Mouse (Mus musculus): ENCODE results near the gene Zcchc8.

Gene Zcchc8

DNA sequence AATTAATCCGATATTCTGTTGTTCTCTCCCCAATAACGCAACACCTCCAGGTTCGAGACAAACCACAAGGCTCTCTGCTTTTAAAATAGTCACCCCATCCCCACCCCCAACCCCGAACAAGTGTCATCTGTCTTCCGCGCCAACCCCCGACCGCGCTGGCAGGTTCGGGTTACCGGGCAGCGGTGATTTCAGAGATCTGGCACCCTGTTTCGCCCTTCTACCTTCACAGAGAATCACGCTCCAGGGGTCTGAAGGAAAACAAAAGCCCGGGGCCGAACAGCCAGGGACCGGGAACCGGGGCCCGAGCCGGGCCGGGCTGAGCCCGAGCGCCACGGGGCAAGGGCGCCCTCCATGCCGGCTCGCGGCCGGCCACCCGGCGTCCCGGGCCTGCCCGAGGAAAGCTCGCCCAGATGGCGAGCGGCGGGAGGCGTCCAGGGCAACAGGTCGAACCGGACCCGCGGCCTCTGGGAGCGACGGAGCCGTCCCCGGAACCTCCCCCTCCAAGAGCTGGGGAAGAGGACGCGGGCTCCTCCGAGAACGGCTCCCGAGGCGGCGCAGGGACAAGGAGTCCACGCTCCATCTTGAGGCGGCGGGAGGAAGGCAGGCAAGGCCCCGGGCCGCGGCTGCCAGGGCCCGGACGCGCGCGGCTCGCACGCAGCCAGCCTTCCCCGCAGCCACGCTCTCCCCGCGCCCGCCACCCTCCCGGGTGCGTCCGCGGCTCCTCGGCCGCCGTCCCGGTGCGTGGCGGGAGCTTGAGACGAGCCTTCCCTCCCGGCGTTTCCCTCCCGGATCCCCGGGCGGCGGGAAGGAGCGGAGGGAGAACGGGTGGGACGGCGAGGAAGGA is 37.3 kb downstream of the Zcchc8 start:
- peak; percentile 74 for DNase-seq (ENCODE audit: low spot score)

DNA sequence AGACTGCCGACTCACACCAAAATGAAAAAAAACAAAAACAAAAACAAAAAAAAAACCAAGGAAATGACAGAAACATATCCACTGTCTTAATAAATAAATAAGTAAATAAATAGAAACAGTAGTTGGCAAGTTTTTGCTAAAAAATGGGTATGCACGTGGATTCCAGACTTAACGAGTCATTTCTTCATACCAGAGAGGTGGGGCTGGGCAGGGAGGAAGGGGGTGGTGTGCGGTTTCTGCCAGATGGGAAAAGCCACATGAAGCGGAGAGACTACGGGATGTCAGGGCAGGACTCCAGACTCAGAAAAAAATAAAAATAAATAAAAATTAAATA is 37.9 kb downstream of the Zcchc8 start:
- no peak for DNase-seq (ENCODE audit: low spot score)

DNA sequence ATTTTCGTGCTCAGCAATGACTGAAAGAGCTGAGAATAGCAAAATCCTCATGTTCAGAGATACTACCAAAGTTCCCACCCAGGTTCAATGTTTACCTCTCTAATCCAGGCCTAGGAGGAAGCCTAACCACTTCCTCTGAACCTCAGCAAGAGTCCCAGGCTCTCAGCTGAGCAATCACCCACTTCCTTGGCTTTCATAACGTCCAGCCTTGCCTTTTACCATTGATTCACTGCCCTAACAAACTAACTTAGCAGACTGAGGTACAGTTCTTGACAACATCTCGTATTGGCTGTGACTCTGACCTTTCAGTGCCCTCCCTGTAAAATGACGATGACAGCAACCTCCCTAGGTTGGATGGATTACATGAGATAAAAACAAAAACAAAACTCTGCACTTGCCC is 38.5 kb downstream of the Zcchc8 start:
- DNase-seq (ENCODE audit: low spot score) = no peak

DNA sequence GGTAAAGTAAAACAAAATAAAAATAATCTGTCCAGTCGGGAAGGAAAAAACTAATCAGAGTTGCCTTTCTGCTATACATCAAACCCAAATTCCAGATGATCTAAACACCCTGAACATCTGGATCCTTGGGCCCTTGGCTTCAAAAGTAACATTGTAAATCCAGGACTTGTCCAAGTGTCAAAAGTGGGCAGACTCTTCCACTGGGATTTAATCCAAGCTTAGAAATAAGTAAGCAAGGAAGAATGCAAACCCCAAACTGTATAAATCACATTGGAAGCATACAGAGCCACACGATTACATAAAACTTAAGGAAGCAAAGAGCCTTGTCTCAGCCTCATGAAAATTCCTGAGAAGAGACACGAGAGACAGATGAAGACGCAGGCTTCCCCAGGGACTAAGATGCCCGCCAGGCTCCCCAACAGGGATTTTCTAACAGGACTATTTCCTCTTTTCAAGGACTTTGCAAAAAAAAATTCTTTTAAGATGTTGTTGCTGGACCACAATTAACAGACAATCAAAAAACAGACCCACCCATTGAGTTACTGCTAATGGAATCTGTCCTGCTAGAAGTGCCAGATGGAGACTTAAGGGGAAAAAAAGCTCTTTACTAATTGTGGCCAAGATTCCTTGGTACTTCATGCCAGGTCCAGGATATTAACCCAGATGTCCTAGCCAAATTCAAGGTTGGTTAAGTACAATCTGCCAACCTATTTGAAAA is 41.2 kb downstream of the Zcchc8 start:
- no peak for DNase-seq (ENCODE audit: low spot score)

DNA sequence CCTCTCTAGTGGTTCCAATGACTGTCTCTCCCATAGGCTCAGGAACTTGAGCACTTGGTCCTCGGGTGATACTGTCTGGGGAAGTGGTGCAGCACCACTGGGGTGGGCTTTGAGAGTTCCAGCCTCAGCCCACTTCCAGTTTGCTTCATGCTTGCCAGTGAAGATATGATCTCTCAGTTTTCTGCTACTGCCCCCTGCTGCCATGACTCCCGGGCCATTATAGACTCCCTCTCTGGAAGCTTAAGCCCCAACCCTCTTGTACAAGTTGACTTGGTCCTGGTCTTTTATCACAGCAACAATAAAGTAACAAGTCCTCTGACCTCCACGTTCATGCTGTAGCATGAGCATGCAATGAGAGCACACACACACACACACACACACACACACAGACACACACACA is 41.8 kb downstream of the Zcchc8 start:
- DNase-seq (ENCODE audit: low spot score) = no peak

DNA sequence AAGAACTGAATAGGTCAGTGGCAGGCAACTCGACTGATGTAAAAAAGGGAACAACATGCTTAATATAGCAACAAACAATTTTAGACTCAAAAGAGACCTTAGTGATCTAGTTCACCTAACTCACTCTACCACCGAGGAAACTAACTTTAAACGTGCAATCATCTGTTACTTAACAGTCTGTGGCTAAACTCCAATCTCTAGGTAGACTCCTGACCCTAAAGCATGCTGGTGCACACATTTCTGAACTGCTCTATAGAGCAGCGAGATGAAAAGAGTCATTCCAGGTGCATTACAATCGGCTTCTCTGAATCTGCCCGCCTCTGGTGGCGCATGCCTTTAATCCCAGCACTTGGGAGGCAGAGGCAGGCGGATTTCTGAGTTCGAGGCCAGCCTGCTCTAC is 45.2 kb downstream of the Zcchc8 start:
- no peak for DNase-seq (ENCODE audit: low spot score)

DNA sequence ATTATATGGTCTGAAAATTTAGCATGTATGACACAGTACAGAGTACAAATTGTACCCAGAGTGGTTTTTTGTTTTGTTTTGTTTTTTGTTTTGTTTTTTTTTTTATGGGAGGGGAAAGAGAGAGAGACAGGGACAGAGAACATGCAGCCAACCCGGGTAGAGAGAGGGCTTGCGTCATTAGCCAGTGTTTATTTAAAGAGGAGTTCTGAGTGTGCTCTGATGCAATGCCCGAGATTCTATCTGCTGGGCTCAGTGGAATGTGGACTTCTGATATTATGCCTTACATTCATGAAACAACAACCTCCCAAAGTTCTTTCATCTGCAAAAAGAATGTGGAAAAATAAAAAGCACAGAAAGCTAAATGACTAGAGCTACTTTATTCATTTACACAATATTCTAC is 45.7 kb downstream of the Zcchc8 start:
- no peak for DNase-seq (ENCODE audit: low spot score)

DNA sequence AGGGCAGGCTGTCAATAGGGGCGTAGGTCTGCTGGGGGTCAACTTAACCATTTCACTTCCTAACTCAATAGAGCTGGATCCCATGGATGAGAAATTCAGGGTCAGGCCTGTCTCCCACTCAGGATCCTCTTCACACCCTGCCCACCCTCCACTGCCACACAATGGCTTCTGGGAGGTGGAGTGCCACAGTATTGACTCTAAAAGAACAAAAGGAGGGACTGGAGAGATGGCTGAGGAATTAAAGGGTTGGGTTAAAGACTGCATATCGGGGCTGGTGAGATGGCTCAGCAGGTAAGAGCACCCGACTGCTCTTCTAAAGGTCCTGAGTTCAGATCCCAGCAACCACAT is 49.5 kb downstream of the Zcchc8 start:
- DNase-seq (ENCODE audit: low spot score) = no peak

DNA sequence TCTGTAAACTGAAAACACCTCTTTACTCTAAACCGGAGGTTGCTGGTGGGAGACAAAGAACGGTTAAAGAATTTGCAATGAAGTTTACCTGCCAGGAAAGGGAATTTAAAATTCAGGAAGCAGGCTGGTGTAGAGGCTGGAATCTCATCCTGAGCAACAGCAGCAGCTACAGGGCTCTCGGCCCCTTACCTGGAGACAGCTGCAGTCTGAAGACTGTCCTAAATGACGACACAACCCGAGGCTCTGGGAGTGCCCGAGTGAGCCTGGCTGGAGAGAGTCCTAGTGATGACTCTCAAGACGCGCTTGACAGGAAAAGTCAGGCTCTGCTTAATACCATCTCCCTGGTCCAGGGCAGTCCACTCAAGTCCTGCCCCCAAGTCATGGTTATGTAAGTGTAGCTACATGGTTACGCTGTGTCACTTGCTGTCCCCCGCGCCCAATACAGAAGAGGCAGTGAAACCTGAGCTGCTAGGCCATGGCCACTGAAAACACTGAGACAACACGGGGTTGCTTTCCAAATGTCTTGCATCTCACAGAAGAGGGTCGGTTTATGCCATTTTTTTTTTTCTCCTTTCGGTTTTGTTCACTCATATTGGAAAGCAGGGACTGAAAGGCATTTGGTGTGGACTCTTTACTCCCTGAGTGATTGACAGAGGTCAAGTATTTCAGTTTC is 50.0 kb downstream of the Zcchc8 start:
- DNase-seq (ENCODE audit: low spot score) = no peak

DNA sequence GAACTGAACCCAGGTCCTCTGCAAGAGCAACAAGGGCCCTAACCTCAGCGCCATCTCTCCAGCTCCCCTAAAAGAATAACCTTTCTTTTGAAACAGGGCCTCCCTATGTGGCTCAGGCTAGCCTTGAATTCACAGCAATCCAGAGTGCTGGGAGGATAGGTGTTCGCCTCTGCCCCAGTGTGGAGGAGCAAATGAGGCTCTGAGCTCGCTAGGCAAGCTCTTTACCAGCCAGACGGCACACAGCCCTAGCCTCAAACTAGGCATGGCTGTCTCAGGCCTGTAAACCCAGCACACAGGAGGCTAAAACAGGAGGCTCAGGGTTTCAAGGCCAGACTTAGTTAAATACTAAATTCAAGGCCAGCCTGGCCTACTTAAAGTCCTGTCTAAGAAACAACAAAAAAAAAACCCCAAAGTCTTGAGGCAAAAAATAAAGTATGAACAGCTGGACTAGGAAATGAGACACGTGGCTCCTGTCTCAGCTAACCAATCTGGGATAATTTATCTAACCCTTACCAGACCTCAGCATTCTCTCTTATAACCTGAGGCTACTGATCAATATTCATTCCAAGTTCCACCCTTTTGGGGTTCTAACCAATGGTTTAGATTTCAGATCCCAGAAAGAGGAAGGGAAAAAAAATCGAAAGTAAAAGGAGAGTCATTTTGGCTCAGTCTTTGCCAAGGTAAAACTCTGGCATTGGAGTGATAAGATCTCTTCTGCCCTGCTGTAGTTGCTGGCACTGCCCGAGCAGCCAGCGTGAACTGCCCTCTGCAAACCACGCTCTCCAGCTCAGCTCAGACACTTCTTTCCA is 50.7 kb downstream of the Zcchc8 start:
- no peak for DNase-seq (ENCODE audit: low spot score)

DNA sequence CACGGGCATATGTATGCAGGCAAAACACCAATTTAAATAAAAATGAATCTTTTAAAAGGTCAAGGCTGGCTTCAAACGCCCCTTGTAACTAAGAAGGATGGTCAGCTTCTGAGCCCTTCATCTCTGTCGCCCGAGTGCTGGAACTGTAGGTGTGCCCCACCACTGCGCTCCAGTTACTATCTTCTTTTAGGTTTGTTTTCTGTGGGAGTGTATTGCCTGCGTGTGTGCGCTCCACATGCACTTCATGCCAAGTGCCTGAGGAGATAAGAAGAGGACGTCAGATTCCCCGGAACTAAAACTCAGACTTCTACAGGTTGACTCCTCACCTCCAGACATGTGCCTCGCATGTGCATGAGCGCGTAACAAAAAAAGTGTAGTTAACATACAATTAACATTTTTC is 53.0 kb downstream of the Zcchc8 start:
- DNase-seq (ENCODE audit: low spot score) = no peak

DNA sequence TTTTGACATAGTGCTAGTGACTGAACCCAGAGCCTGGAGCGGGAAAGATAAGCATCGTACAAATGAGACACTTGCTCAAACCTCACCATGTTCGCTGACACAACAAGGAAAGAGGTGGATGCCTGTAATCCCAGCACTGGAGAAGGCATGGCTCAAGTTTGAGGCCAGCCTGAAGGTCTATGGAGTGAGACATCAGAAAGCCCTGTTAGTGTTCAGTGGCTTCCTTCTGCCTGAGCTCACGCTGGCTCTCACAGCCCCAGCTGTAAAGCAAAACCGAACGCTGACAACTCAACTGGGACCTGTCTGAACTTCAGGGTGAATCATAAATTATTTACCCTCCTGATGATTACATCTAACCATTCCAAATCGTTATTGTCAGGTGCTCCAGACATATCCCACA is 54.9 kb downstream of the Zcchc8 start:
- DNase-seq (ENCODE audit: low spot score) = no peak

DNA sequence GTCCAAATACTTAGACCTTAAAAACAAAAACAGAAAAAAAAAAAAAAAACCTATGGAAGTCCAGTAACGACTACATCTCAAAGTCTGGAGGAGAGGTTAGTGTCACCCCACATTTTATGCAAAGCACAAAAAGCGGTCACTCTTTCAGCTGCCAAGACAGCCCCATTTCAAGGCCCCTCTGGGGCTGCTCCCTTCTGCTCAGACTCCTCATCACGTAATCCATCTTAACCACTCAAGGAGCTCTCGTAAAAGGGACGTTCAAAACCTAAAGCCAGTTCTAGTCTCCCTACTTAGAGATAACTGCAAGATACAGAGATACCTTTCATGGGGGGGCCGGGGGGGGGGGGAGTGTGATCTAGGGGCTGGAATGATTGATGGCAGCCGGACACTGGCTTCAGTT is 56.6 kb downstream of the Zcchc8 start:
- no peak for DNase-seq (ENCODE audit: low spot score)

DNA sequence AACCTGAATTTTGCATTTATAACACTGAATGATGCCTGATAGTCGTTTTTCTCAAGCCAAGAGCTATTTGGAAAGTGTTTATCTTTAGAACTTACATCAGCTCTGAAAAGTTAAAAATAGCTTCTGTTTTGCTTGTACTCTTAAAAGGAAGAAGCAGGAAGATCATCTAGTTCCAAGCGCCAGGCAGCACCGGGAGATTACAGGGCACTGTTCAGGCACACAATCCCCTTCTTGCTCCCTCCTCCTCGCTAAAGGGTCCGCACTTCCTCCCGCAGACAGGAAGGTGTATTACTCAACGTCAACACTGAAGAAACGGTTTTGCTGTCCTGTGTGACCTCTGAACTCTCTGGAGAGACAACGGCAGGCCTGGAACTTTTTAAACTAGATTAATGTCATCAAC is 58.8 kb downstream of the Zcchc8 start:
- no peak for DNase-seq (ENCODE audit: low spot score)

DNA sequence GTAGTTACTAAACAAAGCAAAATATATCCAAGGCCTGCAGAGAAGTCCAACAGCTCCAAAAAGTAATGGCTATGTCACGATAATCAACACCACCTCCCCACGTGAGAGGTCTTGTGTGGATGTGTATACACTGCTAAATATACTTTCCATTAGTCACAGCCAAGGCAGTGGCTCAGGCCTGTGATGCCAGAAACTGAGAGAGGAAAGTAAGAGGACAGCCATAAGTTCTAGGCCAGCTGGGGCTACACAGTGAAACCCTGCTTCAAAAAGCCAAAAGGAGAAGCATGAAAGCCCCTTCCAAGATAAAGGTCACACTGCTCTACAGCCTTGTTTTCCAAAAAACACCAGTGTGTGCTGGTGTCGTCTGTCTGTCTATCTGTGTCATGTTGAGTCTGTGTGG is 59.3 kb downstream of the Zcchc8 start:
- DNase-seq (ENCODE audit: low spot score) = no peak

DNA sequence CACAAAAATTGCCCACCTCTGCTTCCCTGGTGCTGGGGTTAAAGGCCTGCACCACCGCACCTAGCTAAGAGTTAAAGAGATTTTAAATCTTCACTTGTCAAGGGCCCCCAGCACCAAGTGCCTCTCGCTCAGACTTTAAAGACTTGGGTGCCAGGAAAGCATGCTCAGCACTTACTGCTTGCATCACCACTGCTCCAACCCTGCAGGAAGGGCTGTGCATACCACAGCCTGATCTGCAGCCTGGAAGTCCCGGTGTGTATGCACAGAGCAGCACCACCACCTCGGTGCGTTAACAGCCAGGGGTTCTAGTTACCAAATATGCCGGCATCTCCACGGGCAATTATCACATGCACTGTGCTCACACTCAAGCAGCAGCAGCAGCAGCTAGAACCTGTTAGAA is 63.2 kb downstream of the Zcchc8 start:
- no peak for DNase-seq (ENCODE audit: low spot score)

DNA sequence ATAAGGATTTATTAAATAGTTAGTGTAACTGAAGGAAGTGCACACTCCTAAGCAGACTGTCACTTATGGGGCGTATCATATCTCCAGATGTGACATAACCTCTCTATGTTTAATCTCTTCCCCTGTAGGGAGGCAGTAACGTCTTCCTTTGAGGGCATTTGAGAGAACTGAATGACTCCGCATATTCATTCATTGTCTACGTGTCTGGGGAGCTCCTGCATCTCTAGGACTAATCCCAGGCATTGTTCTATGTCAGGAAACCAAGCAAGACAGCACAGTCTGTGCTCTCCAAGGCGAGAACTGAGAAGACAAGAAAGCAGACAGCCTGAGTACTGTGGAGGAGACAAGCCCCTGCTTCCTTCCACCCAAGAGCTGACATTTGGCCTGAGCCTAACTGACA is 66.0 kb downstream of the Zcchc8 start:
- DNase-seq (ENCODE audit: low spot score) = no peak

DNA sequence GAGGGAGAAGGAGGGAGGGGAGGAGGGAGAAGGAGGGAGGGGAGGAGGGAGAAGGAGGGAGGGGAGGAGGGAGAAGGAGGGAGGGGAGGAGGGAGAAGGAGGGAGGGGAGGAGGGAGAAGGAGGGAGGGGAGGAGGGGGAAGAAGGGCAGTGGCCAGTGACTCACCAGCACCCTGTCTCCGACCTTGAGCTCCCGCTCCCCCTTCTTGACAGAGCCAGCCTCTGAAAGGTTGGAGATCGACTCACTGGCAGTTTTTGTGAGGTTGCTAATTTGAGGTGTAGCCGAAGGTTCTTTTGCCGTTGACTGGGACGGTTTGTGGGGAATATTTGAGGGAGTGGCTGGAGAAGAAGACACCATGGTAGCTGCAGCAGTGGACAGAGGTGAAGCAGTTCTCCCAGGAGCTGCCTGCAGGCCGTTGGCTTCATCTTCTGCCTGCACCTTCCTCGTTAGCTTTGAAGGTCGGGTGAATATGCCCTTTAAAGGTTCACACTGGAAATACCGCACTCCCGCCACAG is 67.6 kb downstream of the Zcchc8 start:
- no peak for DNase-seq (ENCODE audit: low spot score)

DNA sequence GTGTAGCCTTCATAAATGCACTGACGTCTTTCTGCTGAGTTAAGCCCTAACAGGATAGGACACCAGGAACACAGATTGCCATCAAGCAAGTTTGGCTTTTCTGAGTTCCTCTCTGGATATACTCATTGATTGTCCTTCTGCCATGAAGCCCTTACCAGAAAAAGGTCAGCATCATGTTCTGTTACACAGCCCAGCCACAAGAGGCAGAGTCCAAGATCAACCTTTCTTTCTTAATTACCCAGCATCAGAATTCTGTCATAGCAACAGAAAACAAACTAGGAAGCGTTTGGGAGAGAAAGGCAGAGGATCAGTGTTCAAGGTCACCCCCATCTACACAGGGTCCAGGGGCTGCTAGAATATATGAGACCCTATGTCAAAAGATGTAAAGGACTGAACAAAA is 70.1 kb downstream of the Zcchc8 start:
- no peak for DNase-seq (ENCODE audit: low spot score)

Data from testis, postnatal 10 days (tissue).